Mouse (Mus musculus) c-Kit-positive CD71-positive TER-119-positive erythroid progenitor cells, embryonic 14.5 days (primary cell): Measurements from ENCODE around the gene Krt75.
"Not testable (repeated sequence)": the region's sequence is repeated elsewhere in the genome, so short reads cannot be mapped to it uniquely, and the experiment has no call there.

Experiments
- DNase-seq: peaks from one replicate; pipeline ENCODE4 v3.0.0-alpha.2; 2013; ENCODE audit warnings: low spot score

Krt75 gene

DNA sequence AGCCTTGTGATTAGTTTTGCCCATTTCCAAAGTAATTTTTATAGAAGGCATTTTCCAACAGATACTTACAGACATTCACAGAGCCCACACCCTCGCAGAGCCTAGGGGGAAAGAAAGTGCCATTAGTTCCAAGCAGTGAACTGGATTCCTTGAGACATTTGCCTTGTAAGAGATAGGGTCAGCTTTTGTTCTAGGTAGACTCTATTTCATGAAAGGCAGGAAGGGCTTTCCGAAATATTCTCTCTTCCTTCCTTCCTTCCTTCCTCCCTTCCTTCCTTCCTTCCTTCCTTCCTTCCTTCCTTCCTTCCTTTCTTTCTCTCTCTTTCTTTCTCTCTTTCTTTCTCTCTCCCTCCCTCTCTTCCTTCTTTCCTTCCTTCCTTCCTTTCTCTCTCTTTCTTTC is 56.5 kb downstream of the Krt75 start, which contains the start of gene Gm49425:
Gene Gm49425, minus strand, starts transcription at position 101 of the 400 bp plus-strand sequence.
- DNase-seq: not testable (repeated sequence)
